Mouse (Mus musculus) midbrain, embryonic 15.5 days (tissue): ENCODE results near the gene Yipf4. TPM values are rescaled to one million over a fixed set of nuclear protein-coding genes. Genes with fewer than 3 reads are reported as not detected.

Source experiments
- ATAC-seq: fragments of 200-750 bp; cut with Nextera tagmentation; replicated peaks from 2 replicates; pipeline ENCODE4 v1.8.0; 2017; ENCODE audit warnings: moderate TSS enrichment
- H3K27ac ChIP-seq: fragments of 300-500 bp; sonication (generic); 2 replicates; pipeline ENCODE4 v1.5.1; 2015; ENCODE audit warnings: mild to moderate bottlenecking, inconsistent platforms
- H3K27me3 ChIP-seq: fragments of 300-500 bp; sonication (generic); replicated peaks from 2 replicates; pipeline ENCODE4 v1.6.1; 2015; ENCODE audit warnings: inconsistent platforms
- H3K36me3 ChIP-seq: fragments of 300-500 bp; sonication (generic); replicated peaks from 2 replicates; pipeline ENCODE4 v1.6.1; 2015; ENCODE audit warnings: inconsistent platforms
- H3K4me1 ChIP-seq: fragments of 300-500 bp; sonication (generic); 2 replicates; pipeline ENCODE4 v1.6.1; 2015; ENCODE audit warnings: inconsistent platforms
- H3K4me2 ChIP-seq: fragments of 300-500 bp; sonication (generic); 2 replicates; pipeline ENCODE4 v1.6.1; 2015; ENCODE audit warnings: inconsistent platforms, mild to moderate bottlenecking, moderate library complexity
- H3K4me3 ChIP-seq: fragments of 300-500 bp; sonication (generic); 2 replicates; pipeline ENCODE4 v1.5.1; 2015; ENCODE audit warnings: mild to moderate bottlenecking, inconsistent platforms
- H3K9ac ChIP-seq: fragments of 300-500 bp; sonication (generic); 2 replicates; pipeline ENCODE4 v1.6.1; 2015; ENCODE audit warnings: mild to moderate bottlenecking, inconsistent platforms
- H3K9me3 ChIP-seq: fragments of 300-500 bp; sonication (generic); 2 replicates; pipeline ENCODE4 v1.6.1; 2016; ENCODE audit warnings: inconsistent platforms
- WGBS: fragments of 180-500 bp; shearing (Covaris S2); methylation state at CpG from one replicate; pipeline ENCODE4 v1.1.7; 2015; ENCODE audit warnings: mixed read lengths; 5-methylcytosine and 5-hydroxymethylcytosine counted together
- polyA plus RNA-seq: library from polyadenylated mRNA; unstranded; fragments of >200 nt; fragmentation: Nextera tagmentation; extraction: Ambion mirVana; gene quantifications from 2 replicates; pipeline ENCODE4 v1.2.1, GENCODE M21; 2015

Gene Yipf4
- polyA plus RNA-seq, 1 experiment from 2014 or later: 45.6 TPM

GRCm38 (mm10) chr17:74480361-74481069 is 8.8 kb upstream of the Yipf4 start:
- no peak overlapping the region for H3K4me2 ChIP-seq
- no peaks in the 10 kb centered on the region for H3K36me3 ChIP-seq
- H3K27ac ChIP-seq: no peak overlapping the region
- ATAC-seq: no peak
- H3K9me3 ChIP-seq: no peaks in the 10 kb centered on the region
- H3K4me3 ChIP-seq: no peak overlapping the region
- no peaks in the 10 kb centered on the region for H3K4me1 ChIP-seq
- WGBS: 86% methylated on average over 14 of the region's 14 CpGs
- no peak overlapping the region for H3K9ac ChIP-seq
- H3K27me3 ChIP-seq: no peaks in the 10 kb centered on the region

GRCm38 (mm10) chr17:74489901-74490220 is 568 bp downstream of the Yipf4 start:
- WGBS: 1% methylated on average over 12 of the region's 12 CpGs
- Histone ChIP-seq H3K4me1 (peaks cover 10% of the 10 kb centered on the region), H3K9ac (peak overlapping the region; percentile 70), H3K36me3 (peaks cover 9% of the 10 kb centered on the region), H3K27ac (peak overlapping the region; percentile 75), H3K9me3 (no peaks in the 10 kb centered on the region), H3K27me3 (no peaks in the 10 kb centered on the region), H3K4me3 (peak overlapping the region; percentile 72), H3K4me2 (peak overlapping the region; percentile 68)
- no peak for ATAC-seq

GRCm38 (mm10) chr17:74491565-74491964 is 2.3 kb downstream of the Yipf4 start:
- Histone ChIP-seq H3K9ac (no peak overlapping the region), H3K27ac (no peak overlapping the region), H3K27me3 (no peaks in the 10 kb centered on the region), H3K4me3 (no peak overlapping the region), H3K36me3 (peaks cover 20% of the 10 kb centered on the region), H3K4me2 (no peak overlapping the region), H3K9me3 (no peaks in the 10 kb centered on the region), H3K4me1 (peaks cover 10% of the 10 kb centered on the region)
- ATAC-seq: no peak
- whole genome bisulfite sequencing: 94% methylated on average over 3 of the region's 3 CpGs

- no peak for ATAC-seq
- H3K4me2 ChIP-seq: no peak overlapping the region
- H3K27ac ChIP-seq: no peak overlapping the region
- H3K9ac ChIP-seq: no peak overlapping the region
- H3K27me3 ChIP-seq: no peaks in the 10 kb centered on the region
- WGBS: 94% methylated on average over 4 of the region's 4 CpGs
- H3K9me3 ChIP-seq: no peaks in the 10 kb centered on the region
- no peak overlapping the region for H3K4me3 ChIP-seq
- peaks cover 37% of the 10 kb centered on the region for H3K36me3 ChIP-seq
- no peaks in the 10 kb centered on the region for H3K4me1 ChIP-seq
Observed at GRCm38 (mm10) chr17:74500204-74500603, 10.9 kb downstream of the Yipf4 start.

GRCm38 (mm10) chr17:74501085-74501484 is 11.8 kb downstream of the Yipf4 start:
- ATAC-seq: no peak
- H3K36me3 ChIP-seq: peaks cover 30% of the 10 kb centered on the region
- no peak overlapping the region for H3K27ac ChIP-seq
- no peak overlapping the region for H3K4me2 ChIP-seq
- H3K27me3 ChIP-seq: no peaks in the 10 kb centered on the region
- no peaks in the 10 kb centered on the region for H3K9me3 ChIP-seq
- H3K9ac ChIP-seq: no peak overlapping the region
- no peak overlapping the region for H3K4me3 ChIP-seq
- H3K4me1 ChIP-seq: no peaks in the 10 kb centered on the region

- Histone ChIP-seq H3K36me3 (no peaks in the 10 kb centered on the region), H3K4me2 (no peak overlapping the region), H3K9ac (no peak overlapping the region), H3K4me1 (no peaks in the 10 kb centered on the region), H3K9me3 (no peaks in the 10 kb centered on the region), H3K27ac (no peak overlapping the region), H3K27me3 (no peaks in the 10 kb centered on the region), H3K4me3 (no peak overlapping the region)
- ATAC-seq: no peak
- WGBS: 80% methylated on average over 2 of the region's 2 CpGs
Observed at GRCm38 (mm10) chr17:74507934-74508333, 18.6 kb downstream of the Yipf4 start.

GRCm38 (mm10) chr17:74508600-74508999 is 19.3 kb downstream of the Yipf4 start:
- Histone ChIP-seq H3K27ac (no peak overlapping the region), H3K4me1 (no peaks in the 10 kb centered on the region), H3K4me3 (no peak overlapping the region), H3K9ac (no peak overlapping the region), H3K27me3 (no peaks in the 10 kb centered on the region), H3K36me3 (no peaks in the 10 kb centered on the region), H3K9me3 (no peaks in the 10 kb centered on the region), H3K4me2 (no peak overlapping the region)
- no peak for ATAC-seq
- 95% methylated on average over 3 of the region's 3 CpGs for WGBS

GRCm38 (mm10) chr17:74512308-74512707 is 23.0 kb downstream of the Yipf4 start:
- no peaks in the 10 kb centered on the region for H3K9me3 ChIP-seq
- no peak overlapping the region for H3K4me2 ChIP-seq
- no peaks in the 10 kb centered on the region for H3K27me3 ChIP-seq
- no peak overlapping the region for H3K27ac ChIP-seq
- no peak overlapping the region for H3K4me3 ChIP-seq
- no peak overlapping the region for H3K9ac ChIP-seq
- H3K4me1 ChIP-seq: no peaks in the 10 kb centered on the region
- WGBS: 81% methylated on average over 2 of the region's 2 CpGs
- H3K36me3 ChIP-seq: no peaks in the 10 kb centered on the region
- no peak for ATAC-seq

GRCm38 (mm10) chr17:74522797-74523723 is 33.8 kb downstream of the Yipf4 start:
- 85% methylated on average over 8 of the region's 8 CpGs for WGBS
- H3K4me3 ChIP-seq: no peak overlapping the region
- no peak for ATAC-seq

GRCm38 (mm10) chr17:74526117-74526516 is 36.8 kb downstream of the Yipf4 start:
- no peak overlapping the region for H3K4me2 ChIP-seq
- no peak for ATAC-seq
- no peak overlapping the region for H3K9ac ChIP-seq
- H3K36me3 ChIP-seq: no peaks in the 10 kb centered on the region
- H3K4me1 ChIP-seq: peaks cover 24% of the 10 kb centered on the region
- no peaks in the 10 kb centered on the region for H3K27me3 ChIP-seq
- no peak overlapping the region for H3K27ac ChIP-seq
- over 99% methylated on average over 2 of the region's 2 CpGs for WGBS
- no peaks in the 10 kb centered on the region for H3K9me3 ChIP-seq
- no peak overlapping the region for H3K4me3 ChIP-seq

More at GRCm38 (mm10) chr17:74522797-74523723, 33.8 kb downstream of the Yipf4 start:
- Histone ChIP-seq H3K4me1 (peaks cover 9% of the 10 kb centered on the region), H3K4me2 (no peak overlapping the region), H3K27me3 (no peaks in the 10 kb centered on the region), H3K27ac (no peak overlapping the region), H3K9me3 (no peaks in the 10 kb centered on the region), H3K36me3 (no peaks in the 10 kb centered on the region), H3K9ac (no peak overlapping the region)

GRCm38 (mm10) chr17:74526806-74527653 is 37.7 kb downstream of the Yipf4 start:
- H3K36me3 ChIP-seq: no peaks in the 10 kb centered on the region
- peak overlapping the region; percentile 58 for H3K4me2 ChIP-seq
- ATAC-seq: peak; percentile 0
- H3K9me3 ChIP-seq: no peaks in the 10 kb centered on the region
- WGBS: 88% methylated on average over 9 of the region's 9 CpGs
- peak overlapping the region; percentile 92 for H3K27ac ChIP-seq
- peak overlapping the region; percentile 92 for H3K4me3 ChIP-seq
- H3K4me1 ChIP-seq: peaks cover 24% of the 10 kb centered on the region
- H3K9ac ChIP-seq: peak overlapping the region; percentile 56
- no peaks in the 10 kb centered on the region for H3K27me3 ChIP-seq
